Mouse (Mus musculus) forebrain, embryonic 15.5 days (tissue): Measurements from ENCODE around the gene Pik3r6. TPM values are rescaled to one million over a fixed set of nuclear protein-coding genes. Genes with fewer than 3 reads are reported as not detected.

Experiments used
- ATAC-seq: fragments of 200-750 bp; cut with Nextera tagmentation; replicated peaks from 2 replicates; pipeline ENCODE4 v1.8.0; 2017; ENCODE audit warnings: mild to moderate bottlenecking, moderate TSS enrichment, moderate library complexity
- H3K27ac ChIP-seq: fragments of 300-500 bp; sonication (generic); replicated peaks from 2 replicates; pipeline ENCODE4 v1.5.1; 2015; ENCODE audit warnings: mild to moderate bottlenecking, inconsistent platforms
- H3K27me3 ChIP-seq: fragments of 300-500 bp; sonication (generic); 2 replicates; pipeline ENCODE4 v1.6.1; 2015; ENCODE audit warnings: inconsistent platforms
- H3K36me3 ChIP-seq: fragments of 300-500 bp; sonication (generic); 2 replicates; pipeline ENCODE4 v1.6.1; 2015; ENCODE audit warnings: mild to moderate bottlenecking, inconsistent platforms
- H3K4me1 ChIP-seq: fragments of 300-500 bp; sonication (generic); 2 replicates; pipeline ENCODE4 v1.6.1; 2015; ENCODE audit warnings: inconsistent platforms
- H3K4me2 ChIP-seq: fragments of 300-500 bp; sonication (generic); replicated peaks from 2 replicates; pipeline ENCODE4 v1.6.1; 2015; ENCODE audit warnings: mild to moderate bottlenecking, inconsistent platforms
- H3K4me3 ChIP-seq: fragments of 300-500 bp; sonication (generic); 2 replicates; pipeline ENCODE4 v1.5.1; 2015; ENCODE audit warnings: mild to moderate bottlenecking, inconsistent platforms
- H3K9ac ChIP-seq: fragments of 300-500 bp; sonication (generic); replicated peaks from 2 replicates; pipeline ENCODE4 v1.6.1; 2015; ENCODE audit warnings: mild to moderate bottlenecking, inconsistent platforms
- H3K9me3 ChIP-seq: fragments of 300-500 bp; sonication (generic); 2 replicates; pipeline ENCODE4 v1.6.1; 2016; ENCODE audit warnings: inconsistent platforms
- WGBS: fragments of 180-500 bp; shearing (Covaris S2); methylation state at CpG from one replicate; pipeline ENCODE4 v1.1.7; 2015; ENCODE audit warnings: mixed read lengths; 5-methylcytosine and 5-hydroxymethylcytosine counted together
- polyA plus RNA-seq: library from polyadenylated mRNA; unstranded; fragments of >200 nt; fragmentation: Nextera tagmentation; extraction: Ambion mirVana; gene quantifications from 2 replicates; pipeline ENCODE4 v1.2.1, GENCODE M21; 2015

Pik3r6 gene
- polyA plus RNA-seq, 1 experiment from 2014 or later = 1.4 TPM

GRCm38 (mm10) chr11:68474600-68474999 lies 28.2 kb upstream of the Pik3r6 start:
- no peaks in the 10 kb centered on the region for H3K36me3 ChIP-seq

GRCm38 (mm10) chr11:68475676-68476075 lies 27.1 kb upstream of the Pik3r6 start:
- Histone ChIP-seq H3K27me3 (no peaks in the 10 kb centered on the region), H3K9ac (no peak overlapping the region), H3K27ac (no peak overlapping the region), H3K9me3 (no peaks in the 10 kb centered on the region), H3K4me1 (no peaks in the 10 kb centered on the region), H3K4me2 (no peak overlapping the region), H3K4me3 (no peak overlapping the region), H3K36me3 (no peaks in the 10 kb centered on the region)
- WGBS = 89% methylated on average over 7 of the region's 7 CpGs
- no peak for ATAC-seq

More at GRCm38 (mm10) chr11:68474600-68474999, 28.2 kb upstream of the Pik3r6 start:
- no peak overlapping the region for H3K9ac ChIP-seq
- no peak overlapping the region for H3K4me2 ChIP-seq
- WGBS = 82% methylated on average over 6 of the region's 6 CpGs
- H3K9me3 ChIP-seq = no peaks in the 10 kb centered on the region
- no peak overlapping the region for H3K4me3 ChIP-seq
- H3K4me1 ChIP-seq = no peaks in the 10 kb centered on the region
- H3K27ac ChIP-seq = no peak overlapping the region
- ATAC-seq = no peak
- H3K27me3 ChIP-seq = no peaks in the 10 kb centered on the region

GRCm38 (mm10) chr11:68477661-68478060 lies 25.2 kb upstream of the Pik3r6 start:
- H3K4me1 ChIP-seq = no peaks in the 10 kb centered on the region
- no peaks in the 10 kb centered on the region for H3K9me3 ChIP-seq
- H3K4me3 ChIP-seq = no peak overlapping the region
- 90% methylated on average over 6 of the region's 6 CpGs for WGBS
- H3K27ac ChIP-seq = no peak overlapping the region
- no peak for ATAC-seq
- H3K27me3 ChIP-seq = no peaks in the 10 kb centered on the region
- no peak overlapping the region for H3K9ac ChIP-seq
- H3K36me3 ChIP-seq = no peaks in the 10 kb centered on the region
- H3K4me2 ChIP-seq = no peak overlapping the region

GRCm38 (mm10) chr11:68478574-68478981 lies 24.2 kb upstream of the Pik3r6 start:
- 86% methylated on average over 3 of the region's 3 CpGs for WGBS
- no peaks in the 10 kb centered on the region for H3K9me3 ChIP-seq
- no peak overlapping the region for H3K27ac ChIP-seq
- no peaks in the 10 kb centered on the region for H3K27me3 ChIP-seq
- no peak overlapping the region for H3K4me2 ChIP-seq
- H3K4me1 ChIP-seq = no peaks in the 10 kb centered on the region
- no peaks in the 10 kb centered on the region for H3K36me3 ChIP-seq
- ATAC-seq = no peak
- H3K9ac ChIP-seq = no peak overlapping the region
- H3K4me3 ChIP-seq = no peak overlapping the region

- ATAC-seq = no peak
- Histone ChIP-seq H3K4me3 (no peak overlapping the region), H3K27ac (no peak overlapping the region), H3K9ac (no peak overlapping the region), H3K9me3 (no peaks in the 10 kb centered on the region), H3K4me1 (peaks cover 4% of the 10 kb centered on the region; the same call in 1 of the 2 replicates), H3K27me3 (no peaks in the 10 kb centered on the region), H3K36me3 (no peaks in the 10 kb centered on the region), H3K4me2 (no peak overlapping the region)
- WGBS = 88% methylated on average over 4 of the region's 4 CpGs
These were observed 22.2 kb upstream of the Pik3r6 start for GRCm38 (mm10) chr11:68480660-68481059.

- Histone ChIP-seq H3K27ac (no peak overlapping the region), H3K4me2 (no peak overlapping the region), H3K4me1 (peaks cover 6% of the 10 kb centered on the region; the same call in 1 of the 2 replicates), H3K9me3 (no peaks in the 10 kb centered on the region), H3K4me3 (no peak overlapping the region), H3K36me3 (no peaks in the 10 kb centered on the region), H3K27me3 (no peaks in the 10 kb centered on the region), H3K9ac (no peak overlapping the region)
- no peak for ATAC-seq
These were observed 20.8 kb upstream of the Pik3r6 start for GRCm38 (mm10) chr11:68482001-68482400.

GRCm38 (mm10) chr11:68483213-68483612 lies 19.6 kb upstream of the Pik3r6 start:
- H3K27ac ChIP-seq = no peak overlapping the region
- H3K9me3 ChIP-seq = no peaks in the 10 kb centered on the region
- no peak overlapping the region for H3K4me3 ChIP-seq
- H3K9ac ChIP-seq = no peak overlapping the region
- H3K4me1 ChIP-seq = peaks cover 6% of the 10 kb centered on the region; the same call in 1 of the 2 replicates
- H3K27me3 ChIP-seq = no peaks in the 10 kb centered on the region
- H3K36me3 ChIP-seq = no peaks in the 10 kb centered on the region
- 73% methylated on average over 6 of the region's 6 CpGs for WGBS
- H3K4me2 ChIP-seq = no peak overlapping the region
- no peak for ATAC-seq

GRCm38 (mm10) chr11:68484431-68484830 lies 18.4 kb upstream of the Pik3r6 start:
- Histone ChIP-seq H3K9ac (no peak overlapping the region), H3K4me1 (peaks cover 6% of the 10 kb centered on the region; the same call in 1 of the 2 replicates), H3K36me3 (no peaks in the 10 kb centered on the region), H3K27ac (no peak overlapping the region), H3K9me3 (no peaks in the 10 kb centered on the region), H3K27me3 (no peaks in the 10 kb centered on the region), H3K4me3 (no peak overlapping the region), H3K4me2 (no peak overlapping the region)
- no peak for ATAC-seq
- 63% methylated on average over 3 of the region's 3 CpGs for WGBS

- H3K9ac ChIP-seq = no peak overlapping the region
- no peak overlapping the region for H3K4me3 ChIP-seq
- H3K9me3 ChIP-seq = no peaks in the 10 kb centered on the region
- no peaks in the 10 kb centered on the region for H3K27me3 ChIP-seq
- 31% methylated on average over 8 of the region's 8 CpGs for WGBS
- peaks cover 6% of the 10 kb centered on the region; the same call in 1 of the 2 replicates for H3K4me1 ChIP-seq
- peak; percentile 68; the same call in 1 of the 2 replicates for ATAC-seq
- H3K4me2 ChIP-seq = no peak overlapping the region
- H3K27ac ChIP-seq = peak overlapping the region; percentile 9; the same call in 1 of the 2 replicates
- no peaks in the 10 kb centered on the region for H3K36me3 ChIP-seq
These were observed 17.4 kb upstream of the Pik3r6 start for GRCm38 (mm10) chr11:68485206-68485942.

GRCm38 (mm10) chr11:68486093-68486492 lies 16.7 kb upstream of the Pik3r6 start:
- no peak overlapping the region for H3K4me3 ChIP-seq
- H3K4me1 ChIP-seq = peaks cover 6% of the 10 kb centered on the region; the same call in 1 of the 2 replicates
- H3K27ac ChIP-seq = no peak overlapping the region
- ATAC-seq = no peak
- whole genome bisulfite sequencing = 92% methylated on average over 3 of the region's 3 CpGs
- no peak overlapping the region for H3K9ac ChIP-seq
- no peaks in the 10 kb centered on the region for H3K9me3 ChIP-seq
- H3K4me2 ChIP-seq = no peak overlapping the region
- no peaks in the 10 kb centered on the region for H3K36me3 ChIP-seq
- no peaks in the 10 kb centered on the region for H3K27me3 ChIP-seq

- Histone ChIP-seq H3K9me3 (no peaks in the 10 kb centered on the region), H3K4me3 (no peak overlapping the region), H3K9ac (no peak overlapping the region), H3K36me3 (no peaks in the 10 kb centered on the region), H3K27ac (no peak overlapping the region), H3K27me3 (no peaks in the 10 kb centered on the region), H3K4me1 (peaks cover 6% of the 10 kb centered on the region; the same call in 1 of the 2 replicates), H3K4me2 (no peak overlapping the region)
- ATAC-seq = no peak
- 87% methylated on average over 10 of the region's 10 CpGs for WGBS
These were observed 15.1 kb upstream of the Pik3r6 start for GRCm38 (mm10) chr11:68487720-68488119.

GRCm38 (mm10) chr11:68488256-68488824 lies 14.5 kb upstream of the Pik3r6 start:
- no peak overlapping the region for H3K27ac ChIP-seq
- H3K4me3 ChIP-seq = no peak overlapping the region
- no peak overlapping the region for H3K9ac ChIP-seq
- peaks cover 6% of the 10 kb centered on the region; the same call in 1 of the 2 replicates for H3K4me1 ChIP-seq
- H3K9me3 ChIP-seq = no peaks in the 10 kb centered on the region
- 77% methylated on average over 6 of the region's 6 CpGs for WGBS
- ATAC-seq = no peak
- no peaks in the 10 kb centered on the region for H3K36me3 ChIP-seq
- H3K4me2 ChIP-seq = no peak overlapping the region
- no peaks in the 10 kb centered on the region for H3K27me3 ChIP-seq
